Mouse (Mus musculus): ENCODE results near the gene Dynll1. TPM values are rescaled to one million over a fixed set of nuclear protein-coding genes. Genes with fewer than 3 reads are reported as not detected.

The Dynll1 gene
- polyA plus RNA-seq, 1 experiment = 690 TPM

- Histone ChIP-seq H3K79me3 (ENCODE audit: low read depth) (peaks cover 46% of the 10 kb centered on the region), H3K4me3 (ENCODE audit: insufficient read depth, poor library complexity, severe bottlenecking) (peak within 1 kb of the TSS; percentile 78), H3ac (ENCODE audit: control insufficient read depth, insufficient read length, low read depth) (peak within 1 kb of the TSS; percentile 86), H3K36me3 (ENCODE audit: control insufficient read depth, insufficient read depth) (peaks cover 27% of the 10 kb centered on the region), H3K27me3 (ENCODE audit: control insufficient read depth, insufficient read depth, insufficient read length) (no peaks in the 10 kb centered on the region), H3K79me2 (ENCODE audit: control insufficient read depth, insufficient read depth) (peaks cover 62% of the 10 kb centered on the region)
- TF ChIP-seq MAX (IDR thresholded peaks at IDR 0.05) (peak; percentile 13), FOSL1 (IDR thresholded peaks at IDR 0.05; ENCODE audit: insufficient read depth, low read length, poor library complexity, severe bottlenecking) (no peak)
Observed at GRCm38 (mm10) chr5:115326875-115327609, 26.2 kb upstream of the Dynll1 start, which contains the start of gene Srsf9. Gene Srsf9, plus strand, starts transcription at chr5:115327177.

- H3ac ChIP-seq (ENCODE audit: control insufficient read depth, insufficient read length, low read depth) = peak overlapping the region; percentile 86
Observed at GRCm38 (mm10) chr5:115326256-115326831, 25.5 kb upstream of the Dynll1 start.

DNA sequence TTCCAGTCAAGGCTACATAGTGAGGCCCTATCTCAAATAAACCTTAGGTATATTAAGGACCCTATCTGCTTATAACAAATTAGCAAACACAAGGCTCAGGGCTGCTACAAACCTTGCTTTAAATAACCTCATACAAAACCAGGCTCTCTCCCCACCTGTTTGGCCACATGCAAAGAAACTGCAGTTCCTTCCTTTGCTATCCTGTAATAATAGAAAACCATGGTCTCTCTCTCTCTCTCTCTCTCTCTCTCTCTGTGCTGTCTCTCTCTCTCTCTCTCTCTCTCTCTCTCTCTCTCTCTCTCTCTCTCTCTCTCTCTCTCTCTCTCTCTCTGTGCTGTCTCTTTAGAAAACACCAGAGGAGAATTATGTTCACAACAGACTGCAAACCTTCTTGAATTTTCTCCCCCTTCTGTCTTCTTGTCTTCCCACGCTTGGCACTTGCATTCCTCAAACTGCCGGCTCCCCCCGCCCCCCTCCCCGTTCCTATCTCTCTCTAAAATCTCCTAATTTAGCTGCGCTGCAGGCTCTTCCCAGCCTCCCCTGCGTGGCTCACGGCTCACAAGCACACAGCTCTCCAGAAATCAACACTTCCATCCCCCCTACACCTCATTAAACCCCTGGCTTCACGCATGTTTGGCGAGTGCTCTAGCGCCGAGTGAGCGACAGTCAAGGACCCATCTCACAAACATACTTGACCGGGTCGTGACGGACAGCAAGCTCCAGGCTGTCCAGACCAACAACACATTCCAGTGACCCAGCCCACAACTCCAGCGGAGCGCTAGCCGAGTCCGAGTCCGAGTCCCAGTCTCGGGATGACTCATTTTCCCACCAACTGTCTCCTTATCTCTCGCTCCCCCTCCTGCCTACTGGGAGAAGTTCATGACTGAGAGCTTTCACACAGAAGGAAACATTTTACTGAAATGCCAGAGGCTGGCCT lies 18.5 kb upstream of the Dynll1 start:
- TF ChIP-seq MAX (IDR thresholded peaks at IDR 0.05) = no peak
- TF ChIP-seq CTCF (IDR thresholded peaks at IDR 0.05; ENCODE audit: control insufficient read depth, insufficient read depth, insufficient read length) = peak; percentile 7
- TF ChIP-seq FOSL1 (IDR thresholded peaks at IDR 0.05; ENCODE audit: insufficient read depth, low read length, poor library complexity, severe bottlenecking) = peak; percentile 51
- Histone ChIP-seq H3K4me3 (ENCODE audit: insufficient read depth, poor library complexity, severe bottlenecking) (peak overlapping the region; percentile 23), H3K79me3 (ENCODE audit: low read depth) (no peaks in the 10 kb centered on the region), H3K79me2 (ENCODE audit: control insufficient read depth, insufficient read depth) (no peaks in the 10 kb centered on the region), H3K36me3 (ENCODE audit: control insufficient read depth, insufficient read depth) (no peaks in the 10 kb centered on the region), H3K27me3 (ENCODE audit: control insufficient read depth, insufficient read depth, insufficient read length) (no peaks in the 10 kb centered on the region), H3ac (ENCODE audit: control insufficient read depth, insufficient read length, low read depth) (peak overlapping the region; percentile 14)

More at GRCm38 (mm10) chr5:115326256-115326831, 25.5 kb upstream of the Dynll1 start:
- Histone ChIP-seq H3K79me3 (ENCODE audit: low read depth) (peaks cover 39% of the 10 kb centered on the region), H3K36me3 (ENCODE audit: control insufficient read depth, insufficient read depth) (peaks cover 20% of the 10 kb centered on the region), H3K79me2 (ENCODE audit: control insufficient read depth, insufficient read depth) (peaks cover 55% of the 10 kb centered on the region), H3K27me3 (ENCODE audit: control insufficient read depth, insufficient read depth, insufficient read length) (no peaks in the 10 kb centered on the region), H3K4me3 (ENCODE audit: insufficient read depth, poor library complexity, severe bottlenecking) (peak overlapping the region; percentile 78)
- no peak for TF ChIP-seq USF1 (IDR thresholded peaks at IDR 0.05; ENCODE audit: low read depth)
- TF ChIP-seq FOSL1 (IDR thresholded peaks at IDR 0.05; ENCODE audit: insufficient read depth, low read length, poor library complexity, severe bottlenecking) = no peak
- no peak for TF ChIP-seq MYOG (IDR thresholded peaks at IDR 0.05; ENCODE audit: control insufficient read depth, extremely low read depth, insufficient read length)
- no peak for TF ChIP-seq MYOD1 (IDR thresholded peaks at IDR 0.05; ENCODE audit: control insufficient read depth, insufficient read length, low read depth)
- no peak for TF ChIP-seq MAX (IDR thresholded peaks at IDR 0.05)
- TF ChIP-seq CTCF (IDR thresholded peaks at IDR 0.05; ENCODE audit: control insufficient read depth, insufficient read depth, insufficient read length) = no peak

DNA sequence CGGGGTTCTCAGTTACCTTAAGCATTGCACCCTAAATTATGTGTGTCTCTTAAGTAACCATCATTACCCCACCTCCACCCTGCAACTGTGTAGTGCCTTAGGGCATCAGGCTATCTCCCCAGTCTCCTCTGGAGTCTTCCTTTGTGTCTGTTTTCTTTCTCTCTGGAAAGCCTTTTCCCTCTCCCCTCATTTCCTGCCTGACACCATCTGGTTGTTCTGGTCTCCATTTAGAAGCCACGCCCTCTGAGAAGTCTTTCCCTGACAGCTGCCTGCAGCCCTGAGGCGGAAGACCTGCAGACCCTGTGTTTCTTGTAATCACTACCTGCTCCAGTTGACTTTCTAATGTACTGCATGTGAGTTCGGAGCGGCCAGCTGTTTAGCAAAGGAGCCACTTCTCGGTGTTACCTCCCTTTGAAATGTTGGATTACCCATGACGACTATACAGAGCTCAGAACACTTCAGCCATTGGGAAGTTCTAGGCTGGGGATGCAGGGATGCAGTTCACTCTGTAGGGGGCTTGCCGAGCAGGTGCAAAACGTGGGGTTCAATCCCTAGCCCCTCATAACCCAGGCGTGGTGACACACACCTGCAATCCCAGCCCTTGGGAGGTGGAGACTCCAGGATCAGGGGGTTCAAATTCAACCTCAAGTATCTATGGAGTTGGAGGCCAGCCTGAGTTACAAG lies 17.0 kb upstream of the Dynll1 start:
- Histone ChIP-seq H3ac (ENCODE audit: control insufficient read depth, insufficient read length, low read depth) (no peak overlapping the region), H3K79me2 (ENCODE audit: control insufficient read depth, insufficient read depth) (no peaks in the 10 kb centered on the region), H3K27me3 (ENCODE audit: control insufficient read depth, insufficient read depth, insufficient read length) (no peaks in the 10 kb centered on the region), H3K36me3 (ENCODE audit: control insufficient read depth, insufficient read depth) (no peaks in the 10 kb centered on the region), H3K4me3 (ENCODE audit: insufficient read depth, poor library complexity, severe bottlenecking) (no peak overlapping the region), H3K79me3 (ENCODE audit: low read depth) (no peaks in the 10 kb centered on the region)
- no peak for TF ChIP-seq MAX (IDR thresholded peaks at IDR 0.05)

DNA sequence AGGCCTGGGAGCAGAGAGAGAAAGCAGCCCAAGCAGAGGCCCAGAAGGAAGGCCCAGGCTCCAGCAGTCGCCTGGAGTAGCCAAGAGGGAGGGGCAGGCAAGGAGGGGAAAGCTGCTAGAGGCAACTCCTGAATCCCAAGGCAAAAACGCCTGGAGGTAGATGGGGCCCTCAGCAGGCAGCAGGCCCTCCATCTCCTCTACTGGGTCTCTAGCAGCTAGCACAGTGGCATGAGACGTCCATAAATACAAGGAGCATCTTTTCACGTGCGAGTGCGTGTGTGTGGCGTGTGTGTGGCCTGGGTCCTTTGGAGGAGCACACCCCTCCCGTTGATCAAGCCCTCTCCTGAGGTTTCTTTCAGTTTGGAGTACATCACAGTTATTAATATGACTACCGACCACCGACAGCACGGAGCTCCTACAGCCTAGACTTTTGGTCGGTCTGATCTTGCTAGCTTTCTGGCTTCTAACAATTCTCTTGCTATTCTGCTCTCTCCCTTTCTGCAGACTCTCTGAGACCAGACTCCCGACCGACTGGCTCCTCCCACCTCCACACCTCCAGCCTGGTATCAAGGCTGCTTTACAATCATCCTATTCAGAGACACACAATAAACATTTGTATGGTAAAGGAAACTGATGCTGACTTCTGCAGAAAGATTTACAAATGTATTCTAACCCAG lies 16.3 kb upstream of the Dynll1 start:
- Histone ChIP-seq H3K79me3 (ENCODE audit: low read depth) (no peaks in the 10 kb centered on the region), H3K27me3 (ENCODE audit: control insufficient read depth, insufficient read depth, insufficient read length) (no peaks in the 10 kb centered on the region), H3K36me3 (ENCODE audit: control insufficient read depth, insufficient read depth) (no peaks in the 10 kb centered on the region), H3K4me3 (ENCODE audit: insufficient read depth, poor library complexity, severe bottlenecking) (no peak overlapping the region), H3ac (ENCODE audit: control insufficient read depth, insufficient read length, low read depth) (no peak overlapping the region), H3K79me2 (ENCODE audit: control insufficient read depth, insufficient read depth) (no peaks in the 10 kb centered on the region)
- TF ChIP-seq CTCF (IDR thresholded peaks at IDR 0.05; ENCODE audit: control insufficient read depth, insufficient read depth, insufficient read length) (no peak), MYOD1 (IDR thresholded peaks at IDR 0.05; ENCODE audit: control insufficient read depth, insufficient read length, low read depth) (no peak)
